In the genomic region with DNA sequence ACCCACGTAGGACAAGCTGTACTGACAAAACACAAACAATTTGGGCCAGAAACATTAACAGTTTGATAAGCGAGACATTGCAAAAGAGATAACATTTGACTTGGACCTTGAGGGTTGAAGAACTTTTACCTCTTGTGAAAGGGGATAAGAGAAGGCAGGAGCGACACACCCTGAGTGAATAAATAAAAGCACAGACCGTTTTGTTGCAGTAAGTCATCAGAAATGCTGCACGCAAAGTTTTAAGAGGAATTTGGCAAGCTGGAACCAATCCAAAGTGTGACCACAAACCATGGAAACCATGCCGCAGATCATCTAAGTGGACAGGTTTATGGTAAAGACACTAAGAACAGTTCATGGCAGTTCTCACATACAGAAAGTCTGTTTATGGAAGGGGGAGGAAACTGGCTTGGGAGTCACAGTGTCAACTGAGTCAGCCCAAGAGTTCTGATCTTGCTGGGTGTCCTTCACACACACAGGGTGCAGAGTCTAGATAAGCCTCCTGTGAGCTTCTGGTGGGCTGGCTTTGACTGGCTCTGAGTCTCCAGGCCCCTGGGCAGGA, we compare ENCODE assay signal across 12 mouse cellular contexts. TPM values are rescaled to one million over a fixed set of nuclear protein-coding genes. Genes with fewer than 3 reads are reported as not detected.
DNase-seq lines count a peak whose midpoint lies in the region; ATAC-seq and TF ChIP-seq lines count a peak whose summit lies in the region.
"Had no signal": no experiment of that assay in that cellular context is flagged by ENCODE, and none has a peak within 500 bp of the region (broad histone marks: within the 10 kb centered on the region; RNA-seq: fewer than 3 reads in every experiment).

No protein-coding gene starts in this region.

- H3K4me3 ChIP-seq in intestine, embryonic 15.5 days (replicated peaks): no peak overlapping the region
- H3K4me3 ChIP-seq in intestine, postnatal 0 days (ENCODE audit: low read depth, low read length): no peak overlapping the region
- no peak overlapping the region for H3K4me3 ChIP-seq in liver, embryonic 15.5 days (replicated peaks)
- H3K4me3 ChIP-seq in hindbrain, embryonic 13.5 days: no peak overlapping the region
- H3K4me3 ChIP-seq in forebrain, embryonic 16.5 days (replicated peaks; ENCODE audit: low read length): no peak overlapping the region
- H3K4me3 ChIP-seq: embryonic facial prominence, embryonic 12.5 days; limb, embryonic 13.5 days had no signal

- H3K27me3 ChIP-seq in intestine, embryonic 15.5 days (replicated peaks): no peaks in the 10 kb centered on the region
- no peaks in the 10 kb centered on the region for H3K27me3 ChIP-seq in intestine, postnatal 0 days (replicated peaks; ENCODE audit: control insufficient read depth, insufficient read depth, low read length)
- no peaks in the 10 kb centered on the region for H3K27me3 ChIP-seq in liver, embryonic 15.5 days
- H3K27me3 ChIP-seq in hindbrain, embryonic 13.5 days: no peaks in the 10 kb centered on the region
- no peaks in the 10 kb centered on the region for H3K27me3 ChIP-seq in forebrain, embryonic 16.5 days (replicated peaks; ENCODE audit: control insufficient read depth, insufficient read depth, low read length)
- H3K27me3 ChIP-seq: embryonic facial prominence, embryonic 12.5 days; limb, embryonic 13.5 days had no signal

- TF ChIP-seq CTCF in intestine, postnatal 0 days (IDR thresholded peaks at IDR 0.05; ENCODE audit: low read depth): no peak

- 0 out of 2 replicates have a peak, but pooled peaks cover 6% of the 10 kb centered on the region for H3K4me1 ChIP-seq in intestine, embryonic 15.5 days (replicated peaks)
- H3K4me1 ChIP-seq in intestine, postnatal 0 days (replicated peaks; ENCODE audit: control insufficient read depth, insufficient read depth, low read length): 0 out of 2 replicates have a peak, but pooled peaks cover 11% of the 10 kb centered on the region
- peaks cover 57% of the 10 kb centered on the region for H3K4me1 ChIP-seq in liver, embryonic 15.5 days (replicated peaks)
- no peaks in the 10 kb centered on the region for H3K4me1 ChIP-seq in hindbrain, embryonic 13.5 days (replicated peaks)
- H3K4me1 ChIP-seq in forebrain, embryonic 16.5 days (replicated peaks; ENCODE audit: control insufficient read depth, insufficient read depth, low read length): no peaks in the 10 kb centered on the region
- H3K4me1 ChIP-seq: embryonic facial prominence, embryonic 12.5 days had no signal

- no peak overlapping the region for H3K27ac ChIP-seq in intestine, embryonic 15.5 days
- H3K27ac ChIP-seq in intestine, postnatal 0 days (ENCODE audit: low read depth, low read length): no peak overlapping the region
- peak overlapping the region; percentile 87 for H3K27ac ChIP-seq in liver, embryonic 15.5 days (replicated peaks)
- no peak overlapping the region for H3K27ac ChIP-seq in hindbrain, embryonic 13.5 days
- no peak overlapping the region for H3K27ac ChIP-seq in forebrain, embryonic 16.5 days (ENCODE audit: low read length)
- H3K27ac ChIP-seq: embryonic facial prominence, embryonic 12.5 days; limb, embryonic 13.5 days had no signal

- peak; percentile 73 for ATAC-seq in intestine, embryonic 15.5 days
- ATAC-seq in intestine, postnatal 0 days: no peak
- peak; percentile 94 for ATAC-seq in liver, embryonic 15.5 days (ENCODE audit: insufficient read depth)
- ATAC-seq in hindbrain, embryonic 13.5 days (ENCODE audit: low FRiP score): no peak
- ATAC-seq in forebrain, embryonic 16.5 days: no peak

- no peak overlapping the region for H3K9ac ChIP-seq in intestine, embryonic 15.5 days
- H3K9ac ChIP-seq in intestine, postnatal 0 days (ENCODE audit: low read depth, low read length): no peak overlapping the region
- H3K9ac ChIP-seq in liver, embryonic 15.5 days: peak overlapping the region; percentile 36; the same call in 1 of the 2 replicates
- no peak overlapping the region for H3K9ac ChIP-seq in hindbrain, embryonic 13.5 days
- no peak overlapping the region for H3K9ac ChIP-seq in forebrain, embryonic 16.5 days (replicated peaks; ENCODE audit: low read depth, low read length)
- H3K9ac ChIP-seq: embryonic facial prominence, embryonic 12.5 days; limb, embryonic 13.5 days had no signal

- DNase-seq in 3T3-L1 (ENCODE audit: low read depth, low spot score): peak; percentile 90
- DNase-seq in c-Kit-positive CD71-positive TER-119-negative erythroid progenitor cells, embryonic 14.5 days (ENCODE audit: low read depth): peak; percentile 69
- DNase-seq in layer of hippocampus, adult 18-20 months (ENCODE audit: low spot score in 2 of 2): no peak
- DNase-seq: cerebellum, adult 2 months; midbrain, embryonic 14.5 days had no signal

- H3K4me2 ChIP-seq in intestine, embryonic 15.5 days (replicated peaks): no peak overlapping the region
- H3K4me2 ChIP-seq in intestine, postnatal 0 days (replicated peaks; ENCODE audit: low read depth): no peak overlapping the region
- H3K4me2 ChIP-seq in liver, embryonic 15.5 days: peak overlapping the region; percentile 53
- H3K4me2 ChIP-seq in hindbrain, embryonic 13.5 days: no peak overlapping the region
- no peak overlapping the region for H3K4me2 ChIP-seq in forebrain, embryonic 16.5 days (ENCODE audit: low read length)
- H3K4me2 ChIP-seq: embryonic facial prominence, embryonic 12.5 days; limb, embryonic 13.5 days had no signal

- H3K9me3 ChIP-seq in intestine, embryonic 15.5 days: no peaks in the 10 kb centered on the region
- H3K9me3 ChIP-seq in intestine, postnatal 0 days (ENCODE audit: control insufficient read depth): no peaks in the 10 kb centered on the region
- H3K9me3 ChIP-seq in liver, embryonic 15.5 days (replicated peaks): no peaks in the 10 kb centered on the region; the same call in 1 of the 2 replicates
- H3K9me3 ChIP-seq in hindbrain, embryonic 13.5 days: no peaks in the 10 kb centered on the region
- H3K9me3 ChIP-seq in forebrain, embryonic 16.5 days (ENCODE audit: control insufficient read depth, low read length): no peaks in the 10 kb centered on the region
- H3K9me3 ChIP-seq: embryonic facial prominence, embryonic 12.5 days; limb, embryonic 13.5 days had no signal

- no peaks in the 10 kb centered on the region for H3K36me3 ChIP-seq in intestine, embryonic 15.5 days
- no peaks in the 10 kb centered on the region; the same call in 1 of the 2 replicates for H3K36me3 ChIP-seq in intestine, postnatal 0 days (ENCODE audit: control insufficient read depth, insufficient read depth)
- peaks cover 3% of the 10 kb centered on the region; the same call in 1 of the 2 replicates for H3K36me3 ChIP-seq in liver, embryonic 15.5 days (replicated peaks)
- peaks cover 16% of the 10 kb centered on the region; the same call in 1 of the 2 replicates for H3K36me3 ChIP-seq in hindbrain, embryonic 13.5 days
- H3K36me3 ChIP-seq in forebrain, embryonic 16.5 days (ENCODE audit: control insufficient read depth, insufficient read depth): no peaks in the 10 kb centered on the region
- H3K36me3 ChIP-seq: embryonic facial prominence, embryonic 12.5 days; limb, embryonic 13.5 days had no signal

- WGBS in intestine, embryonic 15.5 days: 51% methylated on average over 6 of the region's 6 CpGs
- 28% methylated on average over 6 of the region's 6 CpGs for WGBS in intestine, postnatal 0 days
- 12% methylated on average over 6 of the region's 6 CpGs for WGBS in liver, embryonic 15.5 days (ENCODE audit: insufficient replicate concordance)
- 85% methylated on average over 6 of the region's 6 CpGs for WGBS in hindbrain, embryonic 13.5 days
- 87% methylated on average over 6 of the region's 6 CpGs for WGBS in forebrain, embryonic 16.5 days

RNA-seq across cellular contexts. Expression of a gene that starts 18.3 kb away (rescaled TPM):
- polyA plus RNA-seq in intestine, embryonic 15.5 days (2015; fragmentation: Nextera tagmentation; extraction: Ambion mirVana): 4.6 and 4.9 TPM in 2 replicates
- 21.1 and 21.3 TPM in 2 replicates for polyA plus RNA-seq in intestine, postnatal 0 days (2015; fragmentation: Nextera tagmentation; extraction: Ambion mirVana)
- 13.3 and 14.5 TPM in 2 replicates for polyA plus RNA-seq in liver, embryonic 15.5 days (2015; fragmentation: Nextera tagmentation; extraction: Ambion mirVana)
- polyA plus RNA-seq in hindbrain, embryonic 13.5 days (2015; fragmentation: Nextera tagmentation; extraction: Ambion mirVana): 7.7 and 8.6 TPM in 2 replicates
- total RNA-seq in layer of hippocampus, adult 18-20 months (2021): 10 to 100 TPM; 54.6 to 55.6 TPM
- 12.3 and 12.9 TPM in 2 replicates for polyA plus RNA-seq in forebrain, embryonic 16.5 days (2015; fragmentation: Nextera tagmentation; extraction: Ambion mirVana)

RNA-seq across cellular contexts. Expression of a gene that starts 56.3 kb away (rescaled TPM):
- 16.2 and 20.0 TPM in 2 replicates for polyA plus RNA-seq in intestine, embryonic 15.5 days (2015; fragmentation: Nextera tagmentation; extraction: Ambion mirVana)
- polyA plus RNA-seq in intestine, postnatal 0 days (2015; fragmentation: Nextera tagmentation; extraction: Ambion mirVana): 6.6 and 6.7 TPM in 2 replicates
- 18.9 and 20.3 TPM in 2 replicates for polyA plus RNA-seq in liver, embryonic 15.5 days (2015; fragmentation: Nextera tagmentation; extraction: Ambion mirVana)
- polyA plus RNA-seq in hindbrain, embryonic 13.5 days (2015; fragmentation: Nextera tagmentation; extraction: Ambion mirVana): 13.6 and 15.6 TPM in 2 replicates
- 1 to 10 TPM; 4.9 to 5.0 TPM for total RNA-seq in layer of hippocampus, adult 18-20 months (2021)
- 11.3 and 16.5 TPM in 2 replicates for polyA plus RNA-seq in forebrain, embryonic 16.5 days (2015; fragmentation: Nextera tagmentation; extraction: Ambion mirVana)

Comparison
In these comparisons a context has a peak if more than half of its experiments do, and no peak if none do; other contexts are left out.
1. ATAC-seq: peak in intestine, embryonic 15.5 days (single experiment) and liver, embryonic 15.5 days (single experiment); none in intestine, postnatal 0 days (single experiment), hindbrain, embryonic 13.5 days (single experiment) and forebrain, embryonic 16.5 days (single experiment).
2. DNase-seq: peak in 3T3-L1 (single experiment) and c-Kit-positive CD71-positive TER-119-negative erythroid progenitor cells, embryonic 14.5 days (single experiment); none in layer of hippocampus, adult 18-20 months (0 of 2).